Mouse (Mus musculus) neural tube, embryonic 13.5 days (tissue): ENCODE results near the gene Csf1. TPM values are rescaled to one million over a fixed set of nuclear protein-coding genes. Genes with fewer than 3 reads are reported as not detected.

Experiments used
- ATAC-seq: fragments of 200-750 bp; cut with Nextera tagmentation; 2 replicates; pipeline ENCODE4 v1.8.0; 2017; ENCODE audit warnings: low read depth, mild to moderate bottlenecking, moderate TSS enrichment, moderate library complexity
- H3K27ac ChIP-seq: fragments of 300-500 bp; sonication (generic); replicated peaks from 2 replicates; pipeline ENCODE4 v1.5.1; 2015; ENCODE audit warnings: moderate library complexity, mild to moderate bottlenecking, inconsistent platforms
- H3K27me3 ChIP-seq: fragments of 300-500 bp; sonication (generic); 2 replicates; pipeline ENCODE4 v1.6.1; 2015; ENCODE audit warnings: mild to moderate bottlenecking, inconsistent platforms
- H3K36me3 ChIP-seq: fragments of 300-500 bp; sonication (generic); 2 replicates; pipeline ENCODE4 v1.6.1; 2015; ENCODE audit warnings: mild to moderate bottlenecking, inconsistent platforms
- H3K4me1 ChIP-seq: fragments of 300-500 bp; sonication (generic); replicated peaks from 2 replicates; pipeline ENCODE4 v1.6.1; 2015; ENCODE audit warnings: inconsistent platforms
- H3K4me2 ChIP-seq: fragments of 300-500 bp; sonication (generic); 2 replicates; pipeline ENCODE4 v1.6.1; 2015; ENCODE audit warnings: inconsistent platforms, mild to moderate bottlenecking, moderate library complexity
- H3K4me3 ChIP-seq: fragments of 300-500 bp; sonication (generic); 2 replicates; pipeline ENCODE4 v1.5.1; 2015; ENCODE audit warnings: mild to moderate bottlenecking, inconsistent platforms
- H3K9ac ChIP-seq: fragments of 300-500 bp; sonication (generic); 2 replicates; pipeline ENCODE4 v1.6.1; 2015; ENCODE audit warnings: moderate library complexity, mild to moderate bottlenecking, inconsistent platforms
- H3K9me3 ChIP-seq: fragments of 300-500 bp; sonication (generic); 2 replicates; pipeline ENCODE4 v1.6.1; 2016; ENCODE audit warnings: inconsistent platforms
- WGBS: fragments of 180-500 bp; shearing (Covaris S2); methylation state at CpG from one replicate; pipeline ENCODE4 v1.1.7; 2015; 5-methylcytosine and 5-hydroxymethylcytosine counted together
- polyA plus RNA-seq: library from polyadenylated mRNA; unstranded; fragments of >200 nt; fragmentation: Nextera tagmentation; extraction: Ambion mirVana; gene quantifications from 2 replicates; pipeline ENCODE4 v1.2.1, GENCODE M21; 2015

The Csf1 gene
- polyA plus RNA-seq, 1 experiment from 2014 or later, result 7.9 TPM

DNA sequence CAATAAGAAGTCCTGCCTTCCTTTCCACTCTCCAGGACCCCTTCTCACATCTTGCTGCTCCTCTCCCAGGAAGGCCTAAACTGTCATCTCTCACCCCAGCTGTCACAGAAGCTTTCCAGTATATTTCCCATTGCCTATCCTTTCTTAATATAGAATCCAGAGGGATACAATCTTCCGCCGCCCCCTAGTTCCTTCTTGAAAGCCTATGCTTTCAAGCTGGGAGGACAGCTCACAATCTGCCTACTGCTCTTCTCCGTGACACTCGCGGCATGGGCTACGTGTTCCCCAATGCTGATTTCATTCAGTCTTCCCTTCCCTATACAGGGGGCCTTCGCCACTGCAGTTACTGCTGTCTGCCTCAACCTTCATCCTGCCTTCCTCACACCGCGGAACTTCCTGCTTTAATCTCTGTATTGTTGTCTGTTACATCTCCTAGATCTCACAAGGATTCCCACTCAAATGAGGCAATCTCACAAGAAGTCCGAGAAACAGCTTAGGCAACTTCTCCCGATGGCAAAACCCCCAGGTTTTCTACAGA is 30.6 kb upstream of the Csf1 start:
- Histone ChIP-seq H3K4me2 (no peak overlapping the region), H3K36me3 (no peaks in the 10 kb centered on the region), H3K27me3 (no peaks in the 10 kb centered on the region), H3K27ac (no peak overlapping the region), H3K9ac (no peak overlapping the region), H3K4me1 (peaks cover 47% of the 10 kb centered on the region), H3K4me3 (no peak overlapping the region), H3K9me3 (no peaks in the 10 kb centered on the region)
- WGBS, result 85% methylated on average over 11 of the region's 11 CpGs
- no peak for ATAC-seq

DNA sequence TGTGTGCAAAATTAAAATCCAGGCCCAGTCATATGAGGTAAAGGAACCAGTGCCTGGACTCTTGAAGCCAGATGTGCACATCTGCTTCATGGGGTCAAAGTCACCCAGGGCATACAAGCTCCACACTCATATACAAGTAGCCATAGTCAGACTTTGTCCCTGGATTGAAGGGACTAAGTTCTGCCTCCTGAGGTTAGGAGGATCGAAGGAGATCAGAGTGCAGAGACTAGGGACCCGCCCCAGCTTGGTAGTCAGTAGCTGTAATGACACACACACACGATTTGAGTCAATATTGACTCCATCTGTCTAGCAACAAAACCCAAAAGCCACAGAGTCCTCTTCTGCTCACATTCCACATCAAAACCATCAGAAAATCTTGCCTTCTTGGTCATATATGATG is 30.0 kb upstream of the Csf1 start:
- 85% methylated on average over 3 of the region's 3 CpGs for WGBS
- Histone ChIP-seq H3K36me3 (no peaks in the 10 kb centered on the region), H3K9me3 (no peaks in the 10 kb centered on the region), H3K4me1 (peaks cover 47% of the 10 kb centered on the region), H3K4me2 (no peak overlapping the region), H3K27ac (no peak overlapping the region), H3K27me3 (no peaks in the 10 kb centered on the region), H3K9ac (no peak overlapping the region), H3K4me3 (no peak overlapping the region)
- ATAC-seq, result no peak

DNA sequence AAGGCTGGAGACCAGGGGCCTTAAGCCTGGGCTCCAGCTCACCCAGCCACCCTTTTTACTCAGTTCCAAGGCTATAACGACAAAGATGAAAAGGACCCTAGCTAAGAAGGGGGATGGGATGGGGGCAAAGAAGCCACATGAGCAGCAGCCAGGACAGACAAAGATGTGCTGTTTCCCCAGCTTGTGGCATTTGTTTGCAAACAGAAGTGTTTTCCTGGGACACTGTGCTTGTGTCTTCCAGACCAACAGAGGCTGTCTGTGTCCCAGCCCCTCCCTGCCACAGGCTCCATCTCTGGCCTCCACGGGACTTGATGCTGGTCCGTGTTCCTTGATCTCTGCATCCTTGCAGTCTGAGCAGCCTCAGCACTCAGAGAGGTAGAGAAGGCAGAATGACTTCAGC is 28.6 kb upstream of the Csf1 start:
- Histone ChIP-seq H3K4me2 (no peak overlapping the region), H3K9me3 (no peaks in the 10 kb centered on the region), H3K27me3 (no peaks in the 10 kb centered on the region), H3K4me1 (peaks cover 45% of the 10 kb centered on the region), H3K27ac (no peak overlapping the region), H3K36me3 (no peaks in the 10 kb centered on the region), H3K4me3 (no peak overlapping the region), H3K9ac (no peak overlapping the region)
- no peak for ATAC-seq
- WGBS, result 51% methylated on average over 3 of the region's 3 CpGs

DNA sequence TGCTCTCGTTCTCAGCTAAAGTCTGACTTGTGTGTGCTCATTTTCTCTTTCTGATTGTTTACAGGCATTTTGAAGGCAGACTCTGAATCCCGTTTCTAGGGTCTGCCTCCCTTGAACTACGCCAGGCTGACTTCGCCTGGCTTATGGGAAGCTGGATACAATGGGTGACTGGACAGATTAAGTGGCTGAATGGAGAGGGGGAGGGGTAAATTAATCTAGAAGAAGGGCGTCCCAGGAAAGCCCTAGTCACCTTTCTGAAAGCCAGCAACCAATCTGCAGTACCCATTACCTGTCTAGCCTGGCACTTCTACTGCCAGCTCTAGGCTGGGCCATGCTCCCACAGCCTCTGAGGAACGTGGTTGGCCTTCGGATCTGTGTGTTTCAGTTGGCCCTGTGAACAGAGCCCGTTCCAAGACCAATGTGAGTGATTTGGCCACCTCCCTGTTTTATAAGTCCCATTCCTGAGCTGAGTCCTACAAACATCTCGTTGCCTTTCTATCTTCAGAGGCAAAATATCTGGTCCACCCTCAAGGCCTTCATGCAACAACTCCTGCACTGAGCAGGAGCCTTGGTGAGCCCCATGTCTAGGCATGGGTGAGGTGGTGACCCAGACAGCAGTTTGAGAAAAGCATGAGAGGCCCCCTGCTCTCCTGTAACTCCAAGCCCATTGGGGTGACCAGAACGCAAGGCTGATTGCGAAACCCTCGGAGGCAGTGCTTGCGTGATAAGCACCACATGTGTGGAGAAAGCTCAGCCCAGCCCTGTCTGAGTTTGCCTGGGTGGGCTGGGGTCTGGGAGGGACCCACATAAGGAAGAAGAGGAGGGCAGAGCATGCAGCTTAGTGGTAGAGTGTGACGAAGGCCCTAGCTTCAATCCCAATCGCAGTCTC is 27.6 kb upstream of the Csf1 start:
- Histone ChIP-seq H3K9ac (peak overlapping the region; percentile 43; the same call in 1 of the 2 replicates), H3K4me2 (no peak overlapping the region), H3K36me3 (no peaks in the 10 kb centered on the region), H3K9me3 (no peaks in the 10 kb centered on the region), H3K4me1 (peaks cover 35% of the 10 kb centered on the region), H3K4me3 (no peak overlapping the region), H3K27me3 (no peaks in the 10 kb centered on the region), H3K27ac (peak overlapping the region; percentile 49)
- ATAC-seq, result no peak
- 66% methylated on average over 15 of the region's 15 CpGs for WGBS

DNA sequence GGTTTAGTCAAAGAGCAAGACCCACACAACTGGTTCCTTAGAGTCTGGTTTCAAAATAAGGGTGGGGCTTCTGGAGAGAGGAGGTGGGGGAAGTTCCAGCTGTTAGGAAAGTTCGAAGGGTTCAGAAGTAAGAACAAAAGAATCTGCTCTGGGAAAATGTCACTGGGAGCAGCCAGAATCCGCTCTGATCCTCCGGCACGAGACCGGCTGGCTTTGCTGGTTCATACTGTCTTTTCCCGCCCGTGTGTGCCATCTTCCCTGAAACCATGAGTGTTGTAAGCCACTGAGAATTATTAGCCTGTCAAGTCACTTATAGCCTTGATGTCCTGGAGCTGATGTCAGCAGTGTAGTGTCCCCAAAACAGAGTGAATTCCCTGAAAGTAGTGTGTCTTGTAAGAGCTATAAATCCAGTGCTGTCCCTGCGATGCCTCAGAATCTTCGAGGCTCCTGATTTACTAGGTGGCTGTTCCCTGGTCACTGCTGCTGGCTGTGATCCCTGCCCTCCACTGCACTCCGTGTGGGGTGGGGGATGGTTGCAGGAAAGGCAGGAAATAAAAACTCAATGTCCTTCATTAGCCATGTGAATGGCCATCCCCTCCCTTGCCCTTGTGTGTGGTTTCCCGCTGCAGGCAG is 26.8 kb upstream of the Csf1 start:
- 35% methylated on average over 11 of the region's 11 CpGs for WGBS
- Histone ChIP-seq H3K4me3 (no peak overlapping the region), H3K9me3 (no peaks in the 10 kb centered on the region), H3K36me3 (no peaks in the 10 kb centered on the region), H3K27me3 (no peaks in the 10 kb centered on the region), H3K4me2 (no peak overlapping the region), H3K27ac (peak overlapping the region; percentile 49), H3K9ac (peak overlapping the region; percentile 43; the same call in 1 of the 2 replicates), H3K4me1 (peaks cover 33% of the 10 kb centered on the region)
- ATAC-seq, result peak; percentile 58; the same call in 1 of the 2 replicates

DNA sequence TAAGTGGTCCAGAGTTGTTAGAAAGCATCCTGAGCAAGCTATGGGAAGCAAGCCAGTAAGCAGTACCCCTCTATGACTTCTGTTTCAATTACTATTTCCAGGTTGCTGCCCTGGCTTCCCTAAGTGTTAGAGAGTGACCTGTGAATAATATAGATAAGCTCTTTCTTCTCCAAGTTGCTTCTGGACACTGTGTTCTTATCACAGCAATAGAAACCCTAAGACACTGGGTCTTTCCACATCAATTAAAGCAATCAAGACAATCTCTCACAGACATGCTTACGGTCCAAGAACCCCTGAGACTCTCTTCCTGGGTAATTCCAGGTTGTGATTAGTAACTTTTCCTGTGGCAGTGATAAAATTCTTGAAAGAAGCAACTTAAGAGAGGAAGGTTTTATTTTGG is 26.1 kb upstream of the Csf1 start:
- H3K36me3 ChIP-seq, result no peaks in the 10 kb centered on the region
- H3K27me3 ChIP-seq, result no peaks in the 10 kb centered on the region
- WGBS, result 96% methylated on average over 1 of the region's 1 CpGs
- no peak overlapping the region for H3K4me3 ChIP-seq
- no peak overlapping the region for H3K27ac ChIP-seq
- no peak for ATAC-seq
- no peak overlapping the region for H3K9ac ChIP-seq
- H3K9me3 ChIP-seq, result no peaks in the 10 kb centered on the region
- no peak overlapping the region for H3K4me2 ChIP-seq
- H3K4me1 ChIP-seq, result peaks cover 33% of the 10 kb centered on the region

DNA sequence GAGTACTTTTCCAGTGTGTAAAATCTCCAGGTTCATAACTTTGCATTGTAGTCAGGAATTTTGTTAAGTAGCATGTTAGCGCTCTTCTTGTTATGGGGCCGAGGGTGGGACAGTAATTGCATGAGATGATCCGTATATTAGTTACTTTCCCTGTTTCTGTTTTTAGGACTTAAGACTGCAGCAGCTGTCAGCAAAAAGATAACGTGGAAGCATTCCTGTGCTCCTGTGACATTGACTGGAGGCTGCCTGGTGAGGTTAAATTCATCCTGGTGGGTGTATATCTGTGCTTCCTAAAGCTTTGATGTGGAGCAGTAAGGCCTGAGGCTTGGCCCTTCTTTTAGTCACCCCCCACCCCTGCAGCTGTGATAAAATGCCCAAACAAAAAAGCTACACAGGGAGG is 25.3 kb upstream of the Csf1 start:
- Histone ChIP-seq H3K4me2 (no peak overlapping the region), H3K9me3 (no peaks in the 10 kb centered on the region), H3K36me3 (no peaks in the 10 kb centered on the region), H3K9ac (no peak overlapping the region), H3K4me1 (peaks cover 33% of the 10 kb centered on the region), H3K4me3 (no peak overlapping the region), H3K27me3 (no peaks in the 10 kb centered on the region), H3K27ac (no peak overlapping the region)
- WGBS, result 89% methylated on average over 4 of the region's 4 CpGs
- no peak for ATAC-seq

DNA sequence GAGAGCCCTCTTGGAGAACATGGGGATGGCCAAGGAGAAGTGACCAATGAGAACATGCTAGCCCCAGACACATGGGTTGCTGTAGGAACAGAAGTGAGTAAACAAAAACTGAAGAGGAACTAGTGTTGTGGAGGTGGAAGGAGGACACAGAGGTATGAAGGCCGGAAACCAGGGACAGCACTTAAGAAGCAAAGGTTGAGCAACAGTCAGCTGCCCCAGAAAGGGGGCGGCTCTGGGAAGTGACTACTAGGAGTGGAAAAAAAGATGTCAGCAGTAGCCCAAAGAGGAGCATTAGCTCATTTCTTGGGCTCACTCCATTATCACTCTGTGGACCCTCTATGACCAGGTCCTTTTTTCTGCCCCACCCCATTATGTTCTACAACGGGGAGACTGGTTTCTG is 23.0 kb upstream of the Csf1 start:
- no peaks in the 10 kb centered on the region for H3K36me3 ChIP-seq
- no peak overlapping the region for H3K9ac ChIP-seq
- no peak overlapping the region for H3K4me3 ChIP-seq
- H3K9me3 ChIP-seq, result no peaks in the 10 kb centered on the region
- ATAC-seq, result no peak
- WGBS, result 95% methylated on average over 3 of the region's 3 CpGs
- no peak overlapping the region for H3K4me2 ChIP-seq
- H3K27me3 ChIP-seq, result no peaks in the 10 kb centered on the region
- peaks cover 17% of the 10 kb centered on the region for H3K4me1 ChIP-seq
- H3K27ac ChIP-seq, result no peak overlapping the region

DNA sequence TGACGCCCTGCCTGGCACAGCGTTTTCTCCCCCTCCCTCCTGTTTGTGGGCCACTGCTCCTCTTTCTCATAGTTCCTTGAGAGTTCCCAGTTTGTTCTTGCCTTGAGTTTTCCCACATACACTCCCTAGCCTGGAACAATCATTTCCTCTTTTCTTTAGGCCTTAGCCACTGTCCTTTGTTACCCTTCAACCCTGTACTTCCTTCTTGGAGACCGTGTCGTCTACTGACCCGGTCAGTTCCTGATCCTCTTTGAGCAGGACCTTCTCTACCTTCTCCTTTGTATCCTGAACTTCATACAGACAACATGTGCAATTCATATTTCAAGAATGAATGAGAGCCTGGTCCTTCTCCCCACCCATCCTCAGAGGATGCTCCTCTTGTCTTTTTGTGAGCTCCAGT is 21.0 kb upstream of the Csf1 start:
- Histone ChIP-seq H3K9me3 (no peaks in the 10 kb centered on the region), H3K9ac (no peak overlapping the region), H3K36me3 (no peaks in the 10 kb centered on the region), H3K27ac (no peak overlapping the region), H3K27me3 (no peaks in the 10 kb centered on the region), H3K4me2 (no peak overlapping the region), H3K4me3 (no peak overlapping the region), H3K4me1 (peaks cover 3% of the 10 kb centered on the region)
- no peak for ATAC-seq
- WGBS, result 91% methylated on average over 5 of the region's 5 CpGs

DNA sequence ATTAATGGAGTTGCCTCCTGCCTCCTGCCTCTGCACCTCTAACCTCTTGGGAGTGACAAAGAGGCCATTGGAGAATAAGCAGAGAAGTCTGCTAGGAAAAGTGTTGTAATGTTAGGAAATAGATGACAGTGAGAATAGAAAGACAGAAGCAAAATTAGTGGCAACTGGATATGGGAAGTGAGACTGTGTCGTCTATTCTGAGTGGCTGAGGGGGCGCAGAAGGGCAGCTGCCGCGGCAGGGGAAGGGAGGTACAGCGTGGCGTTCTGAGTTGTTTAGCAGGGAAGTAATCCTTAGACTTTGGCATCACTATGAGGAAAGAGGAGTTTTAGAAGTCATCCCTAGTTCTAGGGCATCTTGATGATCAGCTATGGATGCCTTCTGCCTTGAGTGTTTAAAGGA is 17.7 kb upstream of the Csf1 start:
- ATAC-seq, result no peak
- Histone ChIP-seq H3K27me3 (no peaks in the 10 kb centered on the region), H3K9me3 (no peaks in the 10 kb centered on the region), H3K4me1 (peaks cover 17% of the 10 kb centered on the region), H3K4me2 (no peak overlapping the region), H3K27ac (no peak overlapping the region), H3K9ac (no peak overlapping the region), H3K36me3 (no peaks in the 10 kb centered on the region), H3K4me3 (no peak overlapping the region)
- 83% methylated on average over 6 of the region's 6 CpGs for WGBS

DNA sequence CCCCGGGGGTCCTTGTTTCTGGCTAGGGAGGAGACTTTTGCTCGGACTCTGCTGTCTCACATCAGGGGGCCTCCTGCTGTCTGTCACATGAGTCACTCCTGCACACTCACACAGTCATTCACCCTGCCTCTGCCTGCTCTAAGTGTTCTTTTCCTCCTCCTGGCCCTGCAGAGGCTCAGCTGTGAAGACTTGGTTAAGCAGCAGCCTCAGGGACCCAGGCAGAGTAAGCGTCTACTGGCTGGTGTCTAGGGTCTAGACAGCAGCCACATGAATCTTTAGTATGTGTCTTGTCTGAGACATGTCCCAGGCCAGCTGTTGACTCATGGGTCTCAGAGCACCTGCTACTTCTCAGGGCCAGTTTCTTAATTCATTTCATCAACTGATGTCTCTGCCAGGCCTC is 16.0 kb upstream of the Csf1 start:
- H3K9ac ChIP-seq, result no peak overlapping the region

DNA sequence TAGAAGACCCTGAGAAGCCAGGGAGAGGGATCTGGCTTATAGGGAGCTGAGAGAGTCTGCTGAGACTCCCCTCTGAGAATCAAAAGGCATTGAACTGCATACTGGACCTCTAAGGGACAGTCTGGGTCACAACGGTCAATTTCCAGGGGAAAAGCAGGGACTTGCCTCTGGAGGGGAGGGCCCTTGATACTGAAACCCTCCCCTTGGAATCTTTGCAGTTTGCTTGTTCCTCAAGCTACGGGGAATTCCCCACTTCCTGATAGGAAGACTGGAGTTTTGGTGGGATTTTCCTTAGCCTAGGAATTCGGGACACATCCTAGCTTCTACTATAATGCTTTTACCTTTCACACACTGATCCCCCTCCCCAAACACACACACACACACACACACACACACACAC is 15.5 kb upstream of the Csf1 start:
- Histone ChIP-seq H3K4me1 (peaks cover 17% of the 10 kb centered on the region), H3K27me3 (no peaks in the 10 kb centered on the region), H3K9me3 (no peaks in the 10 kb centered on the region), H3K27ac (no peak overlapping the region), H3K36me3 (no peaks in the 10 kb centered on the region), H3K4me3 (no peak overlapping the region), H3K9ac (no peak overlapping the region), H3K4me2 (no peak overlapping the region)
- WGBS, result 44% methylated on average over 3 of the region's 3 CpGs
- no peak for ATAC-seq

More for the DNA sequence above, 16.0 kb upstream of the Csf1 start:
- Histone ChIP-seq H3K4me3 (no peak overlapping the region), H3K4me2 (no peak overlapping the region), H3K36me3 (no peaks in the 10 kb centered on the region), H3K9me3 (no peaks in the 10 kb centered on the region), H3K4me1 (peaks cover 17% of the 10 kb centered on the region), H3K27ac (no peak overlapping the region), H3K27me3 (no peaks in the 10 kb centered on the region)
- WGBS, result 21% methylated on average over 3 of the region's 3 CpGs
- no peak for ATAC-seq
